Mouse (Mus musculus) gastrocnemius, postnatal 36 days (tissue): Measurements from ENCODE around the gene Gm13306. TPM values are rescaled to one million over a fixed set of nuclear protein-coding genes. Genes with fewer than 3 reads are reported as not detected.
"Not testable (repeated sequence)": the region's sequence is repeated elsewhere in the genome, so short reads cannot be mapped to it uniquely, and the experiment has no call there.

Experiments used
- DNase-seq, 2 experiments: peaks; one replicate each; pipeline ENCODE4 v3.0.0; 2022
- intact Hi-C: fragments of 180-260 bp; cut with DNase I; formaldehyde crosslinking; loops from one replicate; pipeline ENCODE4 v1.15.1; 2025
- long read RNA-seq, 2 experiments: library from polyadenylated mRNA; stranded (forward); transcript quantifications; one replicate each; pipeline ENCODE4 v2.0.0; 2021
- total RNA-seq, 2 experiments: library from RNA; stranded (reverse); gene quantifications; 2 replicates each; pipeline ENCODE4 v1.2.3; 2021

Gene Gm13306
- not detected for total RNA-seq
- long read RNA-seq, experiment 1 = 0 reads
- long read RNA-seq, experiment 2, partial matches to known transcripts = 0 of 3 reads
- long read RNA-seq, experiment 2, other reads (novel, unspliced or antisense) = 2 of 3 reads

- intact Hi-C loops, DNase-seq: not testable (repeated sequence)
Observed at GRCm38 (mm10) chr4:42153136-42153535, at the start of gene Gm13306. Gene Gm13306 (plus strand): TSS chr4:42153436.

- intact Hi-C loops, DNase-seq: not testable (repeated sequence)
Observed at GRCm38 (mm10) chr4:42114517-42114916, 38.7 kb upstream of the Gm13306 start, which contains the start of gene Gm13304. Gene Gm13304 (plus strand): TSS chr4:42114817.

- DNase-seq, intact Hi-C loops: not testable (repeated sequence)
Observed at GRCm38 (mm10) chr4:42168503-42168902, 15.3 kb downstream of the Gm13306 start, which contains the start of gene Gm13305. Gene Gm13305 (minus strand): TSS chr4:42168603.

GRCm38 (mm10) chr4:42178243-42178642 is 25.0 kb downstream of the Gm13306 start:
- DNase-seq, intact Hi-C loops: not testable (repeated sequence)

GRCm38 (mm10) chr4:42183234-42184197 is 30.3 kb downstream of the Gm13306 start:
- intact Hi-C loops, DNase-seq: not testable (repeated sequence)

GRCm38 (mm10) chr4:42184324-42184979 is 31.2 kb downstream of the Gm13306 start:
- intact Hi-C loops, DNase-seq: not testable (repeated sequence)

- intact Hi-C loops, DNase-seq: not testable (repeated sequence)
Observed at GRCm38 (mm10) chr4:42184980-42185372, 31.7 kb downstream of the Gm13306 start.

Other genes with a start within 250 kb of the Gm13306 start
- not detected for gene Gm21541, start 249.8 kb upstream of the Gm13306 start, total RNA-seq
- gene Gm20878, start 211.9 kb upstream of the Gm13306 start, total RNA-seq = not detected
- gene Fam205a4, start 187.4 kb upstream of the Gm13306 start, total RNA-seq = under 1 TPM in 1 of 2 experiments, not detected in 1; 0.07 TPM
- not detected for gene Gm21093, start 118.7 kb upstream of the Gm13306 start, total RNA-seq
- not detected for gene Gm3893, start 62.2 kb upstream of the Gm13306 start, total RNA-seq
- 10 to 100 TPM in 1 of 2 experiments, 1 to 10 TPM in 1; 6.7 to 11.9 TPM for gene Gm13304, start 38.6 kb upstream of the Gm13306 start, total RNA-seq
- gene Gm13305, start 15.2 kb downstream of the Gm13306 start, total RNA-seq = under 1 TPM in 1 of 2 experiments, not detected in 1; 0.74 TPM
- under 1 TPM; 0.74 to 0.92 TPM for gene Gm10600, start 87.2 kb downstream of the Gm13306 start, total RNA-seq
- gene Ccl21b, start 102.3 kb downstream of the Gm13306 start, total RNA-seq = not detected
- not detected for gene Gm21953, start 140.8 kb downstream of the Gm13306 start, total RNA-seq
- gene Fam205a3, start 164.9 kb downstream of the Gm13306 start, total RNA-seq = not detected